Mouse (Mus musculus) lung, postnatal 0 days (tissue): ENCODE measurements at regions not wholly inside any gene's neighbourhood (a gene's known extent, or its start where the extent isn't known, plus 50 kb on each side); places are given as distances from the start of the nearest gene placed in this dataset.

Experiments
- ATAC-seq: fragments of 200-750 bp; cut with Nextera tagmentation; 2 replicates; pipeline ENCODE4 v1.8.0; 2017; ENCODE audit warnings: moderate library complexity
- DNase-seq: peaks from one replicate; pipeline ENCODE4 v3.0.0-alpha.2; 2016; ENCODE audit warnings: low spot score
- H3K27ac ChIP-seq: fragments of 300-500 bp; sonication (generic); 2 replicates; pipeline ENCODE4 v1.5.1; 2014; ENCODE audit warnings: antibody characterized with exemption, mild to moderate bottlenecking, low read length, mixed read lengths
- H3K27me3 ChIP-seq: fragments of 300-500 bp; sonication (generic); replicated peaks from 2 replicates; pipeline ENCODE4 v1.6.1; 2014; ENCODE audit warnings: low read length, mixed read lengths; ENCODE audit not compliant: insufficient read depth
- H3K36me3 ChIP-seq: fragments of 300-500 bp; sonication (generic); 2 replicates; pipeline ENCODE4 v1.6.1; 2014; ENCODE audit warnings: low read length, mixed read lengths; ENCODE audit not compliant: insufficient read depth
- H3K4me1 ChIP-seq: fragments of 300-500 bp; sonication (generic); 2 replicates; pipeline ENCODE4 v1.6.1; 2014; ENCODE audit warnings: antibody characterized with exemption, low read depth, low read length, mixed read lengths; ENCODE audit not compliant: insufficient read depth
- H3K4me2 ChIP-seq: fragments of 300-500 bp; sonication (generic); replicated peaks from 2 replicates; pipeline ENCODE4 v1.6.1; 2014; ENCODE audit warnings: low read depth, mild to moderate bottlenecking, low read length, moderate library complexity, mixed read lengths
- H3K4me3 ChIP-seq: fragments of 300-500 bp; sonication (generic); 2 replicates; pipeline ENCODE4 v1.5.1; 2014; ENCODE audit warnings: low read depth, low read length
- H3K9ac ChIP-seq: fragments of 300-500 bp; sonication (generic); replicated peaks from 2 replicates; pipeline ENCODE4 v1.6.1; 2014; ENCODE audit warnings: low read depth, mild to moderate bottlenecking
- H3K9me3 ChIP-seq: fragments of 300-500 bp; sonication (generic); 2 replicates; pipeline ENCODE4 v1.6.1; 2016; ENCODE audit warnings: low read length, mixed read lengths
- CTCF ChIP-seq: IDR thresholded peaks from 2 replicates; pipeline ENCODE4 v1.5.1; 2016; ENCODE audit warnings: antibody characterized with exemption, mild to moderate bottlenecking
- EP300 ChIP-seq: IDR thresholded peaks from 2 replicates; pipeline ENCODE4 v1.6.1; 2016; ENCODE audit warnings: antibody characterized with exemption, mild to moderate bottlenecking, control low read depth
- WGBS: fragments of 180-500 bp; shearing (Covaris S2); extraction: QIAGEN DNeasy Blood & Tissue Kit; methylation state at CpG from one replicate; pipeline ENCODE4 v1.1.7; 2014; 5-methylcytosine and 5-hydroxymethylcytosine counted together

GRCm38 (mm10) chr9:33769811-33770210, 715.9 kb upstream of the Kirrel3 start:
- H3K9me3 ChIP-seq: no peaks in the 10 kb centered on the region
- no peak for ATAC-seq
- H3K9ac ChIP-seq: no peak overlapping the region
- no peak for DNase-seq
- no peaks in the 10 kb centered on the region for H3K36me3 ChIP-seq
- no peak overlapping the region for H3K27ac ChIP-seq
- H3K4me2 ChIP-seq: no peak overlapping the region
- H3K27me3 ChIP-seq: no peaks in the 10 kb centered on the region
- no peaks in the 10 kb centered on the region for H3K4me1 ChIP-seq
- H3K4me3 ChIP-seq: no peak overlapping the region
- WGBS: 89% methylated on average over 2 of the region's 2 CpGs
- TF ChIP-seq EP300 (no peak), CTCF (no peak)

GRCm38 (mm10) chr9:33774178-33774577, 711.5 kb upstream of the Kirrel3 start:
- Histone ChIP-seq H3K9me3 (no peaks in the 10 kb centered on the region), H3K4me3 (no peak overlapping the region), H3K27me3 (no peaks in the 10 kb centered on the region), H3K36me3 (no peaks in the 10 kb centered on the region), H3K9ac (no peak overlapping the region), H3K27ac (no peak overlapping the region), H3K4me2 (no peak overlapping the region), H3K4me1 (no peaks in the 10 kb centered on the region)
- 74% methylated on average over 5 of the region's 5 CpGs for WGBS
- DNase-seq (no peak), ATAC-seq (no peak)
- no peak for TF ChIP-seq CTCF
- no peak for TF ChIP-seq EP300

- no peak for ATAC-seq
- WGBS: 59% methylated on average over 4 of the region's 4 CpGs
- Histone ChIP-seq H3K9me3 (no peaks in the 10 kb centered on the region), H3K27ac (no peak overlapping the region), H3K27me3 (no peaks in the 10 kb centered on the region), H3K4me1 (no peaks in the 10 kb centered on the region), H3K4me3 (no peak overlapping the region), H3K9ac (no peak overlapping the region), H3K4me2 (no peak overlapping the region), H3K36me3 (no peaks in the 10 kb centered on the region)
- DNase-seq: no peak
- no peak for TF ChIP-seq EP300
- TF ChIP-seq CTCF: no peak
Measured at GRCm38 (mm10) chr9:33790617-33791016, 695.1 kb upstream of the Kirrel3 start.

GRCm38 (mm10) chr9:33800250-33800649, 685.4 kb upstream of the Kirrel3 start:
- no peak for DNase-seq
- Histone ChIP-seq H3K36me3 (no peaks in the 10 kb centered on the region), H3K4me2 (no peak overlapping the region), H3K9me3 (no peaks in the 10 kb centered on the region), H3K4me3 (no peak overlapping the region), H3K27ac (no peak overlapping the region), H3K27me3 (no peaks in the 10 kb centered on the region), H3K4me1 (no peaks in the 10 kb centered on the region), H3K9ac (no peak overlapping the region)
- no peak for ATAC-seq
- WGBS: 61% methylated on average over 6 of the region's 6 CpGs
- TF ChIP-seq CTCF (no peak), EP300 (no peak)

- no peaks in the 10 kb centered on the region for H3K27me3 ChIP-seq
- H3K4me1 ChIP-seq: no peaks in the 10 kb centered on the region
- no peak for ATAC-seq
- WGBS: 29% methylated on average over 1 of the region's 1 CpGs
- no peak for DNase-seq
- TF ChIP-seq CTCF (no peak), EP300 (no peak)
- no peaks in the 10 kb centered on the region for H3K36me3 ChIP-seq
- H3K4me2 ChIP-seq: no peak overlapping the region
- H3K4me3 ChIP-seq: no peak overlapping the region
- no peak overlapping the region for H3K27ac ChIP-seq
- no peak overlapping the region for H3K9ac ChIP-seq
- H3K9me3 ChIP-seq: no peaks in the 10 kb centered on the region
Measured at GRCm38 (mm10) chr9:33800763-33801162, 684.9 kb upstream of the Kirrel3 start.

GRCm38 (mm10) chr9:33814739-33815368, 670.8 kb upstream of the Kirrel3 start:
- no peaks in the 10 kb centered on the region for H3K9me3 ChIP-seq
- ATAC-seq: no peak
- TF ChIP-seq CTCF: no peak
- no peak for TF ChIP-seq EP300
- no peak overlapping the region for H3K4me2 ChIP-seq
- no peaks in the 10 kb centered on the region for H3K36me3 ChIP-seq
- H3K27me3 ChIP-seq: no peaks in the 10 kb centered on the region
- no peak overlapping the region for H3K4me3 ChIP-seq
- no peak for DNase-seq
- 58% methylated on average over 5 of the region's 5 CpGs for WGBS
- H3K9ac ChIP-seq: no peak overlapping the region
- H3K4me1 ChIP-seq: no peaks in the 10 kb centered on the region
- no peak overlapping the region for H3K27ac ChIP-seq
